Mouse (Mus musculus): Measurements from ENCODE around the gene Apoc2.

Gene Apoc2

DNA sequence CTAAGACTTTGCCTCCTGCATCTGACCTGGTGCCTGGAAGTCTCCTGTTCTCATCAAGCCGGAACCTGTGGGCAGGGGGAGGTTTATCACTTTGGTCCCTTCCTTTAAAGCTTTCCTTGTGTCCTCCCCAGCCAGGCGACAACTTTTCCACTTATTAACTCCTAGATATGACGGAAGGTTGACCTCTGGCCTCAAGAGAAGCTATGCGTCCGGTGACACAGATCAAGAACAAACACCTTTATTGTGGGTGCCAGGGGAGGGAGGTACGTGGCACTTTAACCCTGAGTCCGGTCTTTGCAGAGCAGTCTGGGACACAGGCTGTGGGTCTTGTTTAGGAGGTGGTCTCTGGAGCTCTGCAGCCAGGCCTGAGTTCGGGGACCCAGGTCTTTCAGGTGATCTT, at the start of gene Apoc2:
Gene Apoc2, minus strand, starts transcription at position 70 of the 400 bp plus-strand sequence.
- DNase-seq (ENCODE audit: low spot score in 2 of 2), result no peak

DNA sequence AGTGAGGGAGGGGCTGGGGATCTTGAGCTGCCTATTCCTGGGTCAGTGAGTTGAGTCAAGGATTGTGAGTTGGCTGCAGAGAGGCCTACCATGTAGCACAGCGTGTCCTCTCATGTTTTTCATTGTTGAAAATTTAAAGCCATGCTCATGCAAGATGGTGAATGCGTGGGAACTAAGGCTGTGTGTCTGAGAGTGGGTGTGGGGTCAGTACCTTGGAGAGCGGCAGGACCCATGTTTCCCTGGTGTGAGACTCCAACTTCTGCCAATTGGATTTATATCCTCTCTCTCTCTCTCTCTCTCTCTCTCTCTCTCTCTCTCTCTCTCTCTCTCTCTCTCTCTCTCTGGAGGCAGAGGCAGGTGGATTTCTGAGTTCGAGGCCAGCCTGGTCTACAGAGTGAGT, 48.8 kb upstream of the Apoc2 start:
- no peak for DNase-seq (ENCODE audit: low spot score in 2 of 2)

DNA sequence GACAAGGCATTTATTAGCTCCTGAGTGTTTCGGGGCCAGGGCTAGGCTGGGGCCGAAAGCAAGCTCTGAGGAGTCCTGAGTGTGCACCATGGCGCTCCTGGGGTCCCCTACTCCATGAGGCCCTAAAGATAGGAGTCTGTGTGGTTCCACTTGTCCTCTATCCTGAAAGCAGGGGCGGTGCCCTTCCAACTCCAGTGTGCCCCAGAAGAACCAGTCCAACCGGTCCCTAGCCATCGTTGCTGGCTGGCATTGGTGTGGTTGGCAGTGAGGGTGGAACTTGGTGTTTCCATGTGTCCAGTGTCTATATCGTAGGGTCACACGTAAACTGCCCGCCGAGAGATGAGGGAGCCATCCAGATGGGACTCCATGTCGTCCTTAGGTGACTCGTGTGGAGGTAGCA, 46.4 kb upstream of the Apoc2 start:
- DNase-seq (ENCODE audit: low spot score in 2 of 2), result peak in 1 of 2 experiments; percentile 22

DNA sequence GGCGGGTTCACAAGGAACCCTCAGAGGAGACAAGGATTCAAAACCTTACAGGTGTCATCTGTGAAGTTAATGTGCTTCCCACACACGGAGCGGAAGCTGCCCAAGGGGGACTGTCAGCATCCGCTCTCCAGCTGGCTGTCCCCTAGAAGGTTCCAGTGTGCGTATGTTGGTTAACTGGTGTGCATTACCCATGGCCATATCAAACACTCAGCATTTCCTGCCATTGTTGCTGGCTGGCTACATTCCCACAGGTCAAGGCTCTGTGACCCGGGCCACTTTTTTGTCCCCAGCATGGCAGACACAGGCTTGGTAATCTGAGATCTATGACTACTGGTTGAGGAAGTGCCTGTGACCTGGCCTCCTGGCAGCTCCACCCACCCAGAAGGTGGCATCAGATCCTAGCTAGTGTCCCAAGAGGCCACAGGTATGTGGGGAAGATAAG, 45.0 kb upstream of the Apoc2 start:
- peak in 1 of 2 experiments; percentile 21 for DNase-seq (ENCODE audit: low spot score in 2 of 2)

DNA sequence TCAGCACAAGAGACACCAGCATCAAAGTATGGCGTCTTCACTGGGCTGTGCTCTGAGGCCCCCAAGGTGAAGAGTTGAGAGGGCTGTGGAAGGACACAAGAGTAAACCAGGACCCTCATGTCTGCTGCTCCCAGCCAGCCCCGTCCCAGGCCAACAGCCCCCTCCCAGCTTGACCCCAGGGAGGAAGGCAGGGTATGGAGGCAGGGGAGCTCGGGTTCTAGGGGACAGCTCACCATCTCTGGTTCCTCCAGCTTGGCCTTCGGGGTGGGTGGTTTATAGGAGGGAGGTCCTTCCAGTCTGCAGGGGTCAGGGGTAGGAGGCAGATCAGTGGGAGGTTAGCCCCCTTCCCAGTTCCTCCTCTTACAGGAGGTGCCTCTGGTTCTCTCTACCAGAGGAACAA, 41.5 kb upstream of the Apoc2 start:
- no peak for DNase-seq (ENCODE audit: low spot score in 2 of 2)

DNA sequence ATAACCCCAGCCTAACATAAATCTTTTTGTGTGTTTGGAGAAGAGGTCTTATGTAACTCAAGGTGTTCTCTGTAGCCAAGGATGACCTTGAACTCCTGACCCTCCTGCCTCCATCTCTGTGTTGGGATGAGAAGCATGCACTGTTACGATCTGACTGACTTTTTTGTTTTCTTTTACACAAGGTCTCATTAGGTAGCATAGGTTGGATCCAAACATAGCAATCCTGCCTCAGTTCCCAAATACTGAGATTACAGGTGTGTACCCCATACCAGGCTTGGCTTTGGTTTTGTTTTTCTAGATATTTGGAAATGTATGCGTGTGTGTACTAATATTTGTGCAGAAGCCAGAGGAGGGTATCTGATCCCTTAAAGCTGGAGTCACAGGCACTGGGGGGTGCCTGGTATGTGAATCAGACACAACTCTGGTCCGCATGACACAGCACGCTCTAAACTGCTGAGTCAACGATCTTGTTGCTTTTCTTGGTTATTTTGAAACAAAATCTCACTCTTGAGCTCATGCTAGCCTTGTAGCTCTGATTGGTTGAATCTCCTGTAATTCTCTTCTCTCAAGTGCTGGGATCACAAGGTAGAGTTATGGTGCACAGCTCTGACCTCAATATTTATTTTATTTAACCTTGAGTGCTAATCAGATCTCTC, 40.7 kb upstream of the Apoc2 start:
- no peak for DNase-seq (ENCODE audit: low spot score in 2 of 2)

DNA sequence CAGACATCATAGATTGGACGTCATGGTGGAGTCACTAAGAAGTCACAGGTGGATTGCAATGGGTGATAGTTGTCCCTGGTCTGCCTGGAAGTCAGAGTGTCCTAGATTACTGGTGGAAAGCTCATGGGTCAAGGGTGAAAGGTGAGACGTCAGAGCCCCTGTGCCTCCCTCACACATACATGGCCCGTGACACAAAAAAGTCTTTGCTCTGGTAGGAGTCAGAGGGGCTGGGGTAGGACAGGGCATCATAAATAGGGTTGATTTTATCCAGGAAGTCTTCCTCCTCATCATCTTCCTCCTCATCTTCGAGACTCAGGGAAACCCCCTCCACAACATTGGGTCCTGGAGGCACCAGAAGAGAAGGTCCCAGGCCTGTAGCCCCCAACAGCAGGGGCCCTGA, 39.6 kb upstream of the Apoc2 start:
- no peak for DNase-seq (ENCODE audit: low spot score in 2 of 2)

DNA sequence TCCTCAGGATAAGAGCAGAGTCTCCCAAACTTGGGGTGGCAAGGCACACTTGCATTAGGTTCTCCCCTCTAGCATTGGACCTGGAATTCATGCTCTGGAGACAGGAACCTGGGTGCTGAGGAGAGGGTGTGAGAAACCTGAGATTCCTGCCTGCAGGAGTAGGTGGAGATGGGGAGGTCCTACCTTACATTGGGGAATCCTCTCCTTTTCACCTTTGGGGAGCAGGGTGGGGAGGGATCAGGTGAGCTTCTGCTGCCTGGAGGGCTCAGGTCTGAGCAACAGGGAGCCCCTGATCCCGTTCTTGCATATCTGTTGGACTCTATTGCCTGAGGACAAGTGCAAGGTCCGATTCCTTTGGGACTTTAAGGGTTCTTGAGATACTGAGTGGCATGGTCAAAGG, 39.1 kb upstream of the Apoc2 start:
- DNase-seq (ENCODE audit: low spot score in 2 of 2), result no peak

DNA sequence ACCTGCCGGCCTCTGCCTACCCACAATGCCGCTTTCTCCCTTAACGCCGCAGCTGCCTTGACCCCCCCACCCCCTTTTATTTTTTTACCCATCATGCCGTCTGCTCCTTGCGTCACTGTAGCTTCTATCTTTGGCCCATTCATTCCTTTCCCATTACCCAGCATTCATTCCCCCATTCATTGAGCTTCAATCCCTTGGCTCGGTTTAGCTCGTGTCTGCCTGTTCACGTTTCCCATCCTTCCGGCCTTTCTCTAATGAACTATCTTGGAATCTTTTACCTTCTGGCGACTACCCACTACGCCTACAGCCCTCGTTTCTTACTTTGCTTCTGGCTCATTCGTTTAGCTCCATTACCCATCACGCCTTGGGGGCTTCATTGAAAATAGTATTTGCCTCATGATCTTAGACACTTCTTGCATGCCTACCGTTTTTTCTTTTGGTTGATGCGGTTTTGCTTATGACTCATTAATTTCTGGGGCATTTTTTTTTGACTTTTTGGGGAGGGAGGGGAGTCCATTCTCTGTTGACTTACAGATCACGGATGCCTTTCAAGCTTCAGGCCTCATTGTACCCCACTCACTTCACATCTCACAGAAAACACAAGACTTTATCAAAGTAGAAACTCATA, 38.4 kb upstream of the Apoc2 start:
- DNase-seq (ENCODE audit: low spot score in 2 of 2), result no peak

DNA sequence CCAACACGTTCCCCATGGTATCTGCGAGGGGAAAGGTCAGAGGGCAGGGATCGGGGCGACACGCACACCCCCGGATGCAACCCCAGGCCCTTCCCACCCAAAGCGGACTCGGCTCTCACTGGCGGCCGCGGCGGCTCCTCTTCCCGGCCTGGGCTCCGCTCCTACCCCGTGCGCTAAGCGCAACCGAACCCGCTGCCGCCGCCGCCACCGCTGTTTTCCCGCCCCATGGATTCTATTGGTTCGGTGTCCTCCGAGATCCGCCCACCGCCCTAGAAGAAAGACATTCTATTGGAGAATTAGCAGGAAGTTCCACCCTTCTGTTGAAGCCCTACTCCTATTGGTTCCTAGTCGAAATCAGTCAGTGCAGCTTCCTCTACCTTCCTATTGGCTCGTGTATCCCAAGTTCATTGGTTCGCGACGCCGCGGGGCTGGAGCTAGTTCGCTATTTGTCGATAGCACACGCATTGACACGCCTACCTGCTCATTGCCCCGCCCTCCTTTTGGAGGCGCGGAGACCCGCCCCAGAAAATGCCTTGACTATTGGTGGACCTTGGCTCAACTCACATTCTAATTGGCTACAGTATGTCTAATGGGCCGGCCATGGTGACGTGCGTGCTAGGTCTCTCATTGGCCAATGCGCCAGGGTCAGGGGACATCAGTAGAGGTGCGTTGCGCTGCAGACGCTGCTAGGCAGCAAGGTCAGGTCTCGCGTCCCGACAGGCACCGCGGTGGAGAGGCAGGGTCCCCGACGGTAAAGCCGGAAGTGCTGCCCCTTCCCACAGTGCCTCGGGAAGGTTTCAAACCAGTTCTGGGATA, 37.7 kb upstream of the Apoc2 start, which contains the start of gene Tomm40:
Gene Tomm40, minus strand, starts transcription at position 200 of the 816 bp plus-strand sequence.
- DNase-seq (ENCODE audit: low spot score in 2 of 2), result peak; percentile 100

DNA sequence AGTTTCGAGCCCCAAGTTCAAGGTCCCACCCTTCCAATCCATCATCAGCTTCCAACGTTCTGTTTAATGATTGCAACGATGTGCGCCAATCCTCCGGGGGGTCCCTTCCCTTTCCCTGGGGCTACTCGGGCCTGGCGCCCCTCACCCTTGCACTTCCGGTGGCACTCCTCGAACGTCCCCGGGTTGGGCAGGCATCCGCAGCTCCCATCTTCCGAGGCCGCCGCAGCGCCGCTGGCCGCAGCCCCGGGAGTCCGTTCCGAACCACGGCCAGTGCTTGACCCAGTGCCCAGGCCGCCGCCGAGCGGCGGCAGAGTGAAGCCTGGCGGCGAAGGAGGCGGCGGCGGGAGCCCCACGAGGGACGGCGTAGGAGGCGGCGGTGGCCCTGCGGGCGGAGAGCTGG, 37.1 kb upstream of the Apoc2 start:
- DNase-seq (ENCODE audit: low spot score in 2 of 2), result no peak

DNA sequence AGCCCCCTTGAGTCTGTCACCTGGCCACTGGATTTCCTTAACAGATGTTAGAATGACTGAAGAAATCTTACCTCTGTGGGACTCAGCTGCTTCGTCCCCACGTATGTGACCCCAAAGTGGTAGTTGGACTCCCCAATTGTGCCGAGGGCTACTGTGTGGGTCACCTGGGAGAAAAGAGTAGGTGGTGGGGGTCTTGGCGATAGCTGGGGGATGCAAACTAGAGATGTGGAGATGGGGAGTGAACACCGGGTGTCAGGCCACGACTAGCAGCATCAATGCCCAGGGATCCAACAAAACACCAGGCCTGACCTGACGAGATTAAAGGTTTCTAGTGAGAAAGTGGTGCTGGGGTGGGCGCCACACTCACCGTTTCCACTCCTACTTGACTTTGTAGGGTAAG, 35.9 kb upstream of the Apoc2 start:
- no peak for DNase-seq (ENCODE audit: low spot score in 2 of 2)

DNA sequence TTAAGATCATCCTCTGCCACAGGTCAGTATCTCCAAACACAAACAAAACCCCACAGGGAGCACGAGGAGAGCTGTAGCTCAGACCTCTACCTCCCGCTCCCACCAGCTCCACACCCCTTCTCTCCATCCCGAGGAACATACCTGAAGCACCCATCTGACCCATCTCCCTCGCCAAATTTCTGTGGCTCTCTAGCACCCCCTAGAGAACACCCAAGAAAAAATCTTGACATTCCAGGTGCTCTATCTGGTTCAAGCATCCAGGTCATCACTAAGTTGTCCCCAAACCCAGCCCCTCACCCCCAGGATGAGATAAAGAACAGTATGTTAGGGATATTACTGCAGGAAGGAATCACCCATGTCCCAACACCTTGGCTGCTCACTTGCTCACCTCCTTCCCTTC, 35.5 kb upstream of the Apoc2 start:
- no peak for DNase-seq (ENCODE audit: low spot score in 2 of 2)

DNA sequence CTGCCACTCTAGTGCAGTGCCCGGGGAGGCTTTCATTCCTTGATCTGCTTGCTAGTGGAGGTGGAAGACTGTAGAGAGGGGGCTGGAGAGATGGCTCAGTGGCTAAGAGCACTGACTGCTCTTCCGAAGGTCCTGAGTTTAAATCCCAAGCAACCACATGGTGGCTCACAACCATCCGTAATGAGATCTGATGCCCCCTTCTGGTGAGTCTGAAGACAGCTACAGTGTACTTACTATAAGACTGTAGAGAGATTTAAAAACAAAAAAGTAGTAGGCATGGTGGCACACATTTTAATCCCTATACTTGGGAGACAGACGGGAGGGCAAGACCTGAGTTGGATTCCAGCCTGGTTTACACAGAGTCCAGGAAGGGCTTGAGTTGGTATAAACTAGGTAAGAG, 34.7 kb upstream of the Apoc2 start:
- no peak for DNase-seq (ENCODE audit: low spot score in 2 of 2)

DNA sequence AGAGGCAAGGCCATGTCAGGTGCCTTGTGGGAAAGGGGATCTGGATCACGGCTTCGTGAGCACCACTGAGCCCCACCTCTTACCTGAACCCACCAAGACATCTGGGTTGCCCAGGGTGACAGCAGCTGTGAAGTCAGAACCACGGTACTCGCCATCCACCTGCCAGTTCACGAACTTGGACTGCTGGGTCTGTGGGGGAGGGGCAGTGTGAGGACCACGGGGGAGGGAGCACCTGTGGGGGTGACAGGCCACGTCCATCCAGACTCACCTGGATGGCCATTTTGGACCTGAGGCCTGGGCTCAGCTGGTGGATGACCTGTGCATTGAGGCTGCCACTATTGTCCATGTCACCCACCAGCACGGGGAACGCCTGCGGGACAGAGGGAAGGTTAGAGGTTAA, 32.9 kb upstream of the Apoc2 start:
- no peak for DNase-seq (ENCODE audit: low spot score in 2 of 2)

DNA sequence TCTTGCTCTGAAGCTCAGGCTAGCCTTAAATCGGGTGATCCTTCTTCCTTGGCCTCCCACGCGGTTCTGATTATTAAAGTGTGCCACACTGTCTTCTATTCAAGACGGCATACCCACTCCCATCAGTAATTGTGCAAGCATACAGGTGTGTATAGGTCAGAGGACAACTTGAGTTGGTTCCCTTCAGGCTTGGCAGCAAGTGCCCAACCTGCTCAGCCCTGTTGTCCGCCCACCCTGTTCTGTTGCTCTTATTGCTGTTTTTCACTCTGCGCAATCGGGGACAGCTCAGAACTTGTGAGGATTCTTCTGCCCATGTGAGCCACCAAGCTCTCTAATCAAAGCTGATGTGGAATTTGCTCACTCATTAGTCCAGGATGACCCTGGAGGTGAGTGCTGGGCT, 27.5 kb upstream of the Apoc2 start:
- DNase-seq (ENCODE audit: low spot score in 2 of 2), result no peak

DNA sequence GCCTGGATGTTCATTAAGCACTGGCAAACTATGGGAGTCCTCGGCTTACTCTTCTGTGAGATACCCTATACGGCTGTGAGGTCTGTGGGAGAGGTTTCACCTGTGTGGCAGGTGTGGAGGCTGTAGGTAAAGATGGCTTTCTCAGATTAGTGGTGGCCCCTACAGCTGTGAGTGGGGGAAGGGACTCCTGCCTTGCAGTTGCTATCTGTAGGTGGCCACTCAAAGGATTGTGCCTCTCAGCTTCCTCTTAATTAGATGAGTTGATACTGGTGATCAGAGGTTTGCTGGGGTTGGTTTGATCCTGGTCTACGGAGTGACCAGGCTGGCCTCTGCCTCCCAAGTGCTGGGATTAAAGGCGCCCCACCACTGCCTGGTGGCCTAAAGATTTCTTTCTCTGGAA, 26.7 kb upstream of the Apoc2 start:
- no peak for DNase-seq (ENCODE audit: low spot score in 2 of 2)

DNA sequence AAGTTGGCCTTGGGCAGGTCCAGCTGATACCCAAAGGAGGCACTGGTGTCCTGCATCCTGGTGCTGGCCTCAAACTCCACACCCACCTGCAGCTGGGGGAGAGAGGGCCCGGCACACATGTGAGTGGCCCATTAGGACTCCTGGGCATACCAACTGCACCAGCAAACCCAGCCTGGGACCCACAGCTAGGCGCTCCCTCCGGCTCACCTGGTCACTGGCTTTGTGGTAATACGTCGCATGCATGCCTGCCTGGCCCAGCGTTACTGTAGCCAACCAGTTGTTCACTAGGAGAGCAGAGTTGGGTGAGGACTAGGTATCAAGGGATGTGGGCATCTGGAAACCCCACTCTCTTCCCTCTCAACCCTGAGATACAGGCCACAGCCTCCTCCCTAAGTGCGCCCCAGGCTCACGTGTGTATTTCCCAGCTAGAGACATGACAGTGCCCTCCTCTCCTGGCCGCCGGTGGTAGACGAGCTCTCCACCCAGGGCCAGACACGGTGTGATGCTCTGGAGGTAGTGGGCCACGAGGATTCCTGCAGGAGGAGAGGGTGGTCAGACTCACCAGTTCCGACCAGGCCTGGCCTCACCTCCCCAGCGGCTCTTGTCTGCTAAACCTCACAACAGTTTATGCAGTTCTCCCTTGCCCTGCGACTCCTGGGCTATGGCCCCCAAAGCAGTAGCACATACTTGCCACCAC, 25.3 kb upstream of the Apoc2 start:
- DNase-seq (ENCODE audit: low spot score in 2 of 2), result no peak

DNA sequence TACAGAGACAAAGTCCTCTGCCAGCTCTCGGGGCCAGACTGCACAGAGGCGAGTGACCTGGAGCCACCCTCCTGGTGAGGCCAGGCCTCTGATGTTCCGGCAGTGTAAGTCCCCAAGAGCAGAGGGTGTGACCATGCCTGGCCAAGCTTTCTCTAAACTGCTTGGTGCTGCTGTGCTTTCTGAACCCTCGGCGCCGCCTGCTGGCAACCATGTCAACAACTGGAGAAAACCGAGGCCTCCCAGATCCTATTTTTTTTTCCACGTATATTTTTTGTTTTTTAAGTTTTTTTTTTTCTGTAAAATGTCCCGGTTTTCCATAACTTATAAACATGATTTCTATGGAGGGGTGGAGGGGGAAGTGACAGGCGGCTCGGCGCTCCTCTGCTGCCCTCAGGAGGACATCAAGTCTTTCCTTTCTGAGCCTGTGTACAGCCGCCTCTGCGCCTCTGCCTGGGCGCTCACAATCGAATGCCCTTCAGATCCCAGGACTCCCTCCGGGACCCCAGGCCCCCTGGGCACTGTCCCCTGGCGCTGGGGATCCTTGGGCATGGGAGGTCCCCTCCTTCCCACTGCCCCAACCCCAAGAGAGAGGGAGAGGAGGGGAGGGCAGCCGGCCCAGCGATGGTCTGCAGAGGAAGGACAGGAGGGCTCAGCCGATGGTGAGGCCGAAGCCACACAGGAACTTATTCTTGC, 23.5 kb upstream of the Apoc2 start:
- DNase-seq (ENCODE audit: low spot score in 2 of 2), result peak; percentile 81 to 85

DNA sequence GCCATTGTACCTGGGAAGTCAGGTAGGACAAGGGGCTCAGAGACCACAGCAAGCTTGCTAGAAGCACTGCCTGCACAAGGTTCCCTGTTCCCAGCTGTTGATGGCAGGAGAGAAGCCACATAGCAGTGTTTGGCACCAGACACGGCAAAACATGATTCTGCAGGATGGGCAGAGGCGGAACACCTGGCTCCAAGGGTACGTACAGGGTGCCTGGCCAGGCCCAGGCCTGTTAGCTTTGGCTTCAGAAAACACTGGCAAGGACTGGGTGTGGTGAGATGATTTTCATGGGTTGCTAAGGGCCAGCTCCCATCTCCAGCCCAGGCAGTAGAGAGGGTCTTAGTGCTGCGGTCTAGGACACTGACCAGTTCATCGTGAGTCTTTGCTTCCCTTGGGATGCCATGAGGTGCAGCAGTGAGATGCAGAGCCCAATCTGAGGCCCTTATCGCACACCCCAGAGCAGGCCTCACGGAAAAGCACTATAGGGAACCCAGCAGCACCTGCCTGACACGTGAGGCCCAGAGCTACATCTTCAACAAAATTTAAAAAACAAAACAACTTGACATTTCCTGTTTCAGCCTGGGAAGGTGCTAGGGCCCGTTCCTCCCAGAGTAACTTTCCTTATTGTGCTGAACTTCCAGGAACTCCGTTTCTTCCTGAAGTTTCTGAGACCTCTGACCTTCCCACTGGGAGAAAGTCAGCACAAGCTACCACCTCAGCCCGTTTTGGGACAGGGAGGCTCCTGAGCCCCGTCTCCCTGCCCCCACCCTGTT, 22.7 kb upstream of the Apoc2 start:
- no peak for DNase-seq (ENCODE audit: low spot score in 2 of 2)

DNA sequence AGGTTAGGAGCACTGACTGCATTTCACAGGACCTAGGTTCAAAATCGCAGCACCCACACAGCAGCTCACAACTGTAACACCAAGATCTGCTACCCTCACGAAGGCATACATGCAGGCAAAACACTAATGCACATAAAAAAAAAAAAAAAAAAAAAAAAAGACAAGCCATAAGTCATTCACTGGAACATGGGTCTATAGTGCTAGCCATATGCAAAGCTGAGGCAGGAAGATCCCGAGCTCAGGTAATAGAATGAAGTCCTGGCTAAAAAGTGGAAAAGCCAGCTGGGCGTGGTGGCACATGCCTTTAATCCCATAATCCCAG, 22.0 kb upstream of the Apoc2 start:
- DNase-seq (ENCODE audit: low spot score in 2 of 2), result no peak

Data from right cerebral cortex, postnatal 10 days (tissue).